Mouse (Mus musculus) urinary bladder, adult 2 months (tissue): ENCODE measurements around the gene Krt78. TPM values are rescaled to one million over a fixed set of nuclear protein-coding genes. Genes with fewer than 3 reads are reported as not detected.

Source experiments
- DNase-seq: peaks from one replicate; pipeline ENCODE4 v3.0.0; 2022; ENCODE audit warnings: low spot score
- polyA plus RNA-seq: library from polyadenylated mRNA; depleted of rRNA; stranded (reverse); fragments of >200 nt; gene quantifications from 2 replicates; pipeline ENCODE4 v1.2.3, GENCODE M21; 2012

The Krt78 gene
- polyA plus RNA-seq, 1 experiment: 2.1 TPM

DNA sequence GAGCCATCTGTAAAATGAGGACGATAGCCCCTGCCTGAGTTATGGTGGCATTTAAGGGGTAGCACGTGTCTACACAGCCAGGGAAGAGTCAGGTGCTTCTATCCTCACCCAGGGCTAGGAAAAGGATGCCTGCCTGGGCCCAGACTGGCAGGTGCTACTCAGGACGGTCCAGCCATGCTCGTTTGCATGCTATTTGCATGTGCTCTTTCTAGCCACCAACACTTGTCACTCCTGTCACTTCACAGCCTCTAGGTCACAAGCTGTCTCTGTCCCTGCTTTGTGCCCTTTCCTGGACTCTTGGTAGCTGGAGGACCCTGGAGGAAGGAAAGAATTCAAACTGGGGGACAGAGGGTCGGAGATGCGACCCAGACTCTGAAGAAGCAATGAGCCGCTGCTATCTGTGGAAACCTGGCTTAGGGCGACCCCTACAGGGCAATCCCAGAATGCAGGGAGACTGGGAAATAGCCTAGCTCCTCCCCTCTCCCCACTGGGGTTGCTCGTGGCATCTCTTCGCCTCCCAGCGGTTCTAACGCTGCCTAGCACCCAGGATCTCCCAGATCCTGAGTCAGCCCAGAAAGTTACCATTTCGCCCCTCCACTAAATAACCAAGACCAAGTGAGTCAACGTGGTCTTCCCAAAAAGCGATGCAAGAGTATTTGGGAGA is 19.5 kb upstream of the Krt78 start:
- DNase-seq: peak; percentile 98

DNA sequence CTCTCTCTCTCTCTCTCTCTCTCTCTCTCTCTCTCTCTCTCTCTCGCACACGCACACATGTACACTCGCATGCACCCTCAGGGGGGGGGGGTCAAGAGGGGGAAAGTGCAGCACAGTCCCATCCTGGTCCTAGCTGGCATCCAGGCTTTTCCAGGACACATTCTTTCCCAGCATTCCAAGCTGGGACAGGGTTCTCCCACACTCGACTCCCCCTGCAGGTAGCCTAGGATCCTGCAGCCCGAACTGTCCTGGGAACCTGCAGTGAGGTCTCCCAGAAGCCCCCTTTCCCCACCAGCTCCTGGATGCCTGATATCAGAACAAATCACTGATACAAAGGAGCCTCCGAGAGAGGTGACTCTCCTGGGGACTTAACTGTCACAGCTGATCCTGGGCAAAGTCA is 16.4 kb upstream of the Krt78 start:
- DNase-seq: no peak

DNA sequence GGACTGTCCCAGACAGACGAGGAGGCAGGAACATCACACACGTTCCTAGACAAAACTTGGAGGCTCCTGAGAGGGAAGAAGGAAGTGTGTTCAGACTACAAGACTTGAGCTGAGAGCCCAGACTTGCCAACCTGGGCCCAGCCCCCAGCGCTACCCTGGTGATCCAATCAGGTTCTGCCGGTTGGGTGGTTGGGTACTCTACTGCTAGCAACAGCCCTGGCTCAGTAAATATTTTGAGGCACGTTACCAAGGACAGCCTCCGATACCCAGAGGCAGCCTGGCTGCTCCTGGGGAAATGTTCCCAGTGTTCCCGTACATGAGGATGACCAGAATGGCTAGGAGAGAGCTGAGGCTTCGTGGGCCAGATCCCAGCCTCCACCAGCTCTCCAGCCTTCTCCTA is 12.7 kb upstream of the Krt78 start:
- DNase-seq: no peak

DNA sequence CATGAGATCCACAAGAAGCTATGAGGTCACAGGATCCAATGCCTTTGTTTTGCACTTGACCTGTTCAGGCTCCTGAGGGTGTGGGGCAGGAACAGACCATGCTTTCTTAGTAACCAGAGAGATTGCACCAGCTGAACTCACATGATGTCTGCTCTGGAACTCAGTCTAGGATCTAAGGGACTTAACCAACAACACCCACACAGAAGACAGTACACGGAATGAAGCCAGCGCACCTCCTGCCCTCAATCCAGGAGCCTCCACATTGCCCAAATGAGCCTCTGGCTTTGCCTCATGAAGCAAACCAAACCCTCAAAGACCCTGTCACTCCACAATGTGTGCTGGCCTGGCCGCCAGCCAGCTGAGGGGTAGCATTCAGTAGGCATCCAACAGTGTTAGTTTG is 4.8 kb upstream of the Krt78 start:
- DNase-seq: no peak

DNA sequence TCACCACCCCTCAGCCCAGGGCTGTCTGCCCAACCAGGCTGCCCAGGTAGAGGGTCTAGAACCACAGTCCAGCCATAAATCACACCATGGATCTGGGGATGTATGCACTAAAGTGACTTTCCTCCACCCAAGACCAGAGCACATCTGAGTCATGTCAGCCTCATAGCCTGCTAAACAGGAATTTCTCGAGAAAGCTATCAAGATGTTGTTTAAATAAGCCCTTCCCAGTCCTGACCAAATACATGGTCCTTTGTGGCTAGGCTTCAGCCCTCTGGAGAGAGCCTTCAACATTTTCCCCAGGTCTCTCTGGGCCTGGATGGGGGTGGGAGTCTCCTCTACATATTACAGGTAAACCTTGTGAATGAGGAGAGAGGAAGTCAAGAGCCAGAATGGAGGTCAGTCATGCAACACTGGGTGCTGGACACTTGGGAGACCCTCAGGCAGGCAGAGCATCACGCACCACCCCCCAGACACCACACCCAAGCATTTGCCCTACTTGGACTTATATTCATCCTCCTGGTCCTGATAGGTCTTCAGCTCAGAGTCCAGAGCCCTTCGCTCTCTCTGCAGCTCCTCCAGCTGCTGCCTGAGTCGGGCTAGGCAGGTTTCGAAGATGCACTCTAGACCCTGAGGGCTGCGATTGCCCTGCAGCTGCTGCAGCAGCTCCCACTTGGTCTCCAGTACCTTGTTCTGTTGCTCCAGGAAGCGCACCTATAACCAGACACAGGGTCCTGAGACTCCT is 1.2 kb downstream of the Krt78 start:
- no peak for DNase-seq

DNA sequence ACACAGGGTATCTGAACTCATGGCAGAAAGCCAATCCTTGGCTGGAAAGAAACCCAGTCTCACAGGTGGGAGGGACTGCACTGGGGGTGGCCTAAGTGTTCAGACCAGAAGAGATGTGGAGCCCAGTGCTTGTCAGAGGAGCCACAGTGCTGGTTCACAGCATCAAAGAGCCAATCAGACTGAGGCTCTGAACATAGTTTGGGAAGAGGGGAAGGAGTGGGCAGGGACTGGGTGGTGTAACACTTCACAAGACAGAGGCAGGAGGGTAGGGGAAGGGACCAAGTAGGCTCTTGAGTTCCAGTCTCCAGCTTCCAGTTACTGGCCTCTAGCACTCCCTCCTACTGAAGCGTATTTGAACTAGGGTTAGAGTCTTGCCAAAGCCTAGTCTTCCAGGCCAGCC is 8.7 kb downstream of the Krt78 start:
- DNase-seq: no peak

DNA sequence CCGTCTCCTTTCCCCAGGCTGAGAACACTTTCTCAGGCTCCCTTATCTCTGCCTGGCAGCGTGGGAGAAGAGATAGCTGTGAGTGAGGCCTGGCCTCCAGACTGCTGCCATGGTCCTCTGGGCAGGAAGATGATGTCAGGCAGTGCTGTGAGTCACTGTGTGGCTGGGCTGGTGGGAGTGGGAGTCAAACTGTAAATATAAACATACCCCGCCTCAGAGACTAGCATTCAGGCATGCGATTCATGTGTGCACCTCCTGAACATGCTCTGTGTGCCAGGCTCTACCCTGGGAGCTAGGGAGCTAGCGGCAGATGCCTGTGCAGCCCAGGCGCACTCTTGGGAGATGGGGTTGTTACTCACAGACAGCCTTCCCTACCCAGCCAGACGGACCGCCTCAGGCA is 12.1 kb downstream of the Krt78 start:
- peak; percentile 33 for DNase-seq

DNA sequence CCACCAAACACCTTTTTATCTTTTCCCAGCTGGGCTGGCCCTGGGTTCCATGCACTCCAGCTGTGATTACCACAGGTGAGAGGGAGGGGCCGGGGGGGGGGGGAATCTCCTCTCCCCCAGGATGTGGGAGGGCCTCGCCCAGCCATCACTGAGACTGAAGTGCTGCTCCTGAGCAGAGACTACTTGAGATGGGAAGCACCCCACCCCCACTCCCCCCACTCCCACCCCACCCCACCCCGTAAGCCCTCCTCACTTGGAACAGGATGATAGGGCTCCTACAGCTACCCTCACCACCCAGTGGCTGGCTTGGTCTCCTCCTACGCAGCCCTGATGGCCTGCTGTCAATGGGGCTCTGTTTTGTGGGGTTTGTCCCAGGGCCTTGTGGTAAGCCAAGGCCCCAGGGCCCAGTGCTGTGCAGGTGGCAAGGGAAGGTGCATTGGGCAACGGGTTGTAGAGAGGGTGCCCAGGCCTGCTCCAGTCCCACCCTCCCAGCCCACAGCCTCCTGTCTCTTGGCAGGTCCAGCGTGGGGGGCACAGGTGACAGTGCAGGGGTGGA is 13.7 kb downstream of the Krt78 start, which contains the start of gene Krt79:
TSS of gene Krt79 (minus strand) at position 51 of the 556 bp plus-strand sequence.
- no peak for DNase-seq

DNA sequence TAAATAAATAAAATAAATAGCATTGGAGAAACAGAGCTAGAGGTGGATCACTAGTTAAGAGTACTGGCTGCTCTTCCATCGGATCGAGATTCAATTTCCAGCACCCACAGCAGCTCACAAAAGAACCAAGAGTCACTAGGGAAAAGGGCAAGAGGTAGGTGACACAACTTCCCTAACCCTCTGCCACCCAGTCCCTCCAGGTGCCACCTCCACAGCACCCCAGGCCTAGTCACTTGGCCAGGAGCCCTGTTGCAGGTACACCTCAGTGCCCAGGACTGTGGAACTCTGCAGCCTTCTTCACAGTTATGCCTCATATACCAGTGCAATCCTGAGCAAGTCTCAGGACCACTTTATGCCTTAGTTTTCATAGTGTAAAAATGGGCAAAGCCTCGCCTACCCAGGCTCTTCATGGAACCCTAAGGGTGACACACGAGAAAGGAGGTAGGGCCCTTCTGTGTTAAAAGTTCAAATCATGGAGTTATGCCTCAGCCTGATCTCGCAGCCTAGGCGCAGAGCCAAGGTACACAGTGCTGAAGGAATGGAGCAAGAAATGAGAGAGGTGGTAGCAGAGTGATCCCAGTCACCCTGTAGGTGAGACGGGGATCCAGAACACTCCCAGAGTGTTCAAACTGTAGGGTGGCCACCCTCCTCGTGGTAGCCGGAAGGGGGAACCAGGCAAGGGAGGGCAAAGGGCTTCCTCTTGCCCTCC is 15.3 kb downstream of the Krt78 start:
- DNase-seq: no peak

DNA sequence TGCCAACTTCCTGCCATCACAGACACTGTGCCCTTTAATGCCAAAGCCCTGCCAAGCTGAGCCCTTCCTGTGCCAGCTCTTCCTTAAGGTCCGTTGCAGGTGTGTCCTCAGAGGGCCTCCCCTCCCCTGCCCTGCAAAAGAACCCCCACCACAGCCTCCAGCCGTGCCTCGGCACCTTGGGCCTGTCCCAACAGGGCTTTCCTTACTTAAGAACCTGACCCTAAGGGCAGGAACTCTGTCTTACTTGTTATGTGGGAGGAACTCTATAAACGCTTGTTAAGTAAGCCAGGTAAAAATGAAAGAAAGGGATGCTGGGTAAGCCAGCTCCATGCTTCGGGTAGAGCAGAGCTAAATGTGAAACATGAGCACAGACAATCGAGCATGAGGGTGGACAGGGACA is 21.1 kb downstream of the Krt78 start:
- DNase-seq: no peak

DNA sequence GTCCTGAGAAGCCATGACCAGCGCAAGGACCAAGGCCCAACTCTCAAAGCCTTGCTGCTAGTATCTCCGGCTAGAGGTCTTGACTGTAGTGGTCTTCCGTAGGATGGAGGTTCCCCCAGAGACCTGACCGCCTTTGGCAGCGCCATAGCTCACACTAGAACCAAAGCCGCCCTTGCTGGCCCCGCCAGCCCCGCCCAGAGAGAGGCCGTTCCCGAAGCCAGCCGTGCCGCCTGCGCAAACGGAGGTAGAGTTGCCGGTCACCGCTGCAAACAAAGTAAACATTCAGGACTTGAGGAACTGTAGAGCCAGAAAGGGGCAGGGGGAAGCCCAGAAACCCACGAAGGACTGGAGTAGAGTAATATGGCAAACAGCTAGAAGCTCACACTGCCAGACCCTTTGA is 24.4 kb downstream of the Krt78 start:
- peak; percentile 70 for DNase-seq

DNA sequence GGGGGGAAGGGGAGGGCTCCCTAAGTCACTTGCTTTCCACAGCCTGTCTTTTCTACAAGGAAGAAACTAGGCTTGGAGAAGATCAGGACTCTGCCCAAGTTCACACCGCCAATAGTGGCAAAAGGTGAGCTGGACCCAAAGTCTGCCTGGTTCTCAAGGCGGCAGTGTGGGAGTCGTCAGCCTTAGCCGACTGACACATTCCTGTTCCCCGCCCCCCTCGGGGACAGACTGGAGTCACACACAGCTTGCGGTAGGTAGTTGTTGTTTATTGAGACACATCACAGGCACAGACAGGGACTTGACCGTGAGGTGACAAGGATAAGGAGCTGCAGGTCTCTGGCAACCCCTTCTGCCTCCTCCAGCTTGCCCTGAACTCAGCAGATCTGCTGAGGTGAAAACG is 25.0 kb downstream of the Krt78 start:
- no peak for DNase-seq

DNA sequence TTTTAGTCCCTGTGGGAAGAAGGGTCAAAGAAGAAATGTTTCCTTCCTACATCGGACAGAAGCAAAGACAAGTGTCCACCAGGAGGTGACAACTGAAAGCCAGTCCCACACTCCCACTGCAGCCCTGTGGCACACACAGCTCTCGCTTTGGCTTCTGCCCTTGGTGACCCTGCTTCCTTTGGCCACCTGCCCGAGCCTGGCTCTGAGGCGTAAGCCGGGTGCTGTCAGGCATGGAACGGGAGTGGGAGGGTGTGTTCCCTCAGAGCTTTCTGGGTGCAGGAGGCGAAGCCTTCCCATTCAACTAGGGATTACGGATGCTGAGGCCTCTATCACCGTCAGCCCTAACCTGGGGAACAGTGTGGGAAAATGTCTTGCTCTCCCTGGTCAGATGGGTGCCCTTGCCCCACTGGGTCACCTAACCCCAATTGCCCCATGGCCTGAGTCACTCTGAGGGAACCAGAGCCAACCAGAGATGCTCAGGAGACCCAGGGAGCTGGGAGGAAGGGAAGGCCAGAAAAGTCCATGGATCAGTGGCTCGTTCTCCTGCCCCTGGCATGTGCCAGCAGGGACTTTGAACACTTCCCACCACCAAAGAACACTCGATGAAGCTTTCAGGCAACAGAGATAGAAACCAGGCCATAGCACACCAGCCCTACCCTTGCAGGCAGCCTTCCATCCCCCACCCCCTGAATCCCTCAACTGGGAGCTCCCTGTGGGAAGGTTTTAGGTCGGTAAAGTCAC is 26.6 kb downstream of the Krt78 start:
- no peak for DNase-seq

DNA sequence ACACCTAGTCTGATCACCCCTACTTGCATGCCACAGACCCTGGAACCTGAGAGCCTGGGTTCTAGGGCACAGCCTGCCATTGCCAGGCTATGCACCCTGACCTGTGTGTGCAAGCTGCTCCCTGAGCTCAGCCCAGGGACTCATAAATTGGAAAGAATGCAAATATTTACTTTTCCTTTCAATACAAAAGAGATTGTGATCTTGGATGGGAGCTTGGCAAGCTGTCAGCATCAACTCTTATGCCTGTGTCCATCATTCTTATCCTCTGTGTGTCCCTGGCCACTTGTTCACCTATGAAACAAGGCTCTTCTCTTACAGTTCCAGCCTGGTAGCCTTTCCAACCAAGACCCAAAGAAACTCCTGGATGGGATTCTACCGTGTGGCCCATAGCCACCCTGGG is 29.0 kb downstream of the Krt78 start:
- DNase-seq: no peak

DNA sequence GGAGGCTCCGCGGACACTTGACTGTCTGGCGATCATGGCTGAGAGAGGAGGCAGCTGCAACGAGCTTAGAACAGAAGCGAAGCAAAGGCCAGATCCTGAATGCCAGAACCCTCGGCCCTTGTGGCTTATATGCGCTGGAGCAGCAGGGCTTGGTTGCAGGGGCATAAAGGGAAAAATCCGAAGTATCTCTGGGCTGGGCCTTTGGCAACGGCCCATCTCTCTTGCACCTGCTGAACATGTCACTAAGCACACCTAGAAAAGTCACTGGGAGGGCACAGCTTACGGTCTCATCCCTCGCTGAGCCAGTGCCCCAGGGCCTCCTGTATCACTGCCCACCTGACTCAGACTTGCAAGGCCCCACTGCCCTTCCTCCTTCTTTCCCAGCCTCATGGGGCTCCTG is 29.5 kb downstream of the Krt78 start, which contains the start of gene Krt4:
TSS of gene Krt4 (minus strand) at position 101 of the 400 bp plus-strand sequence.
- DNase-seq: no peak

DNA sequence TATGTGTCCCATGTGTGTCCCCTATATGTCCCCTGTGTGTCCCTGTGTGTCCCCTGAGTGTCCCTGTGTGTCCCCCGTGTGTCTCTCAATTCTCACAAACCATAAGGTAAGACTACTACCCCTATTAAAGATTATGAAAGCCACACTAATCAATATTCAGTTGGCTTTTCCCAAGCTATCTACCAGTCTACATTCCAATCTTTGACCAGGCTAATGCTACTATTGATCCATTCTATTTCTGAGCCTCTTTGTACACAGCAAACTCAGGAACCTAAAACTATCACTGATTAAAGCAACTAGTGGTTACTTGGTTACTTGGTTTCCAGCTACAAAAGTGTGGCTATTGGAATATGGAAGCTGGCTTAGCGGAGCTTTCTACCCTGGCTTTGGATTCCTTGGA is 31.8 kb downstream of the Krt78 start:
- DNase-seq: no peak

DNA sequence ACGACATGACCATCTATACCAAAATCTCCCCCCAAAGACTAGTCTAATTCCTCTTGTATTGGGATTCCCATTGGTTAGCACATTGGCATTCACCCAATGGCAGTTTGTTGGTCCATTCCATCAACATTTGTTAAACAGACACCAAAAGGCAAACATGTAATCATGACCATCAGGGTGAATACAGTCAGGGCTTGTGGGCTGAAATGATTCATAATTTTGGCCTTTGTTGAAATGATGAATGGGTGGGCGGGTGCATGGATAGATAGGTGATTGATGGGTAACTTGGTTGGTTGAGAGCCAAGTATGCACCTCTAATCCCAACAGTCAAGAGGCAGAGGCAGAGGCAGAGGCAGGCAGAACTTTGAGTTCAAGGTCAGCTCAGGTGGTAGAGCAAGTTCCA is 38.0 kb downstream of the Krt78 start:
- no peak for DNase-seq

DNA sequence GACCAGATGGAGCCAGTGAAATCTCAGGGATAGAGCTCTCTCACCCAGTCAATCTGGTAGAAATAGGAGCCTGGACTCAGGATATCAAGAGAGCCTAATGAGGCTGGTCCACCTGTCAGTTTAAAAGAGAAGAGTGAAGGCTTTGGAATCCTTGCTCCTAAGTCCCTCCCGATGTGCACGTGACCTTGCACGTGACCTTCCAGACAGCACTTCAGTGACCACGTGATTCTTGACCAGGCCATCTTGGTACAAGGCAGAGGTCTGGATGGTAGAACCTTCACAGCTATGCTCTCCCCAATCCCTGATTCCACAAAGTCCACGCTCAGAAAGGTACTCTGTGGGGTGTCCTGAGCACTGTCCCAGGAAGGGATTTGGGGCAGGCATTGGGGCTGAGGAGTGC is 49.2 kb downstream of the Krt78 start:
- no peak for DNase-seq

DNA sequence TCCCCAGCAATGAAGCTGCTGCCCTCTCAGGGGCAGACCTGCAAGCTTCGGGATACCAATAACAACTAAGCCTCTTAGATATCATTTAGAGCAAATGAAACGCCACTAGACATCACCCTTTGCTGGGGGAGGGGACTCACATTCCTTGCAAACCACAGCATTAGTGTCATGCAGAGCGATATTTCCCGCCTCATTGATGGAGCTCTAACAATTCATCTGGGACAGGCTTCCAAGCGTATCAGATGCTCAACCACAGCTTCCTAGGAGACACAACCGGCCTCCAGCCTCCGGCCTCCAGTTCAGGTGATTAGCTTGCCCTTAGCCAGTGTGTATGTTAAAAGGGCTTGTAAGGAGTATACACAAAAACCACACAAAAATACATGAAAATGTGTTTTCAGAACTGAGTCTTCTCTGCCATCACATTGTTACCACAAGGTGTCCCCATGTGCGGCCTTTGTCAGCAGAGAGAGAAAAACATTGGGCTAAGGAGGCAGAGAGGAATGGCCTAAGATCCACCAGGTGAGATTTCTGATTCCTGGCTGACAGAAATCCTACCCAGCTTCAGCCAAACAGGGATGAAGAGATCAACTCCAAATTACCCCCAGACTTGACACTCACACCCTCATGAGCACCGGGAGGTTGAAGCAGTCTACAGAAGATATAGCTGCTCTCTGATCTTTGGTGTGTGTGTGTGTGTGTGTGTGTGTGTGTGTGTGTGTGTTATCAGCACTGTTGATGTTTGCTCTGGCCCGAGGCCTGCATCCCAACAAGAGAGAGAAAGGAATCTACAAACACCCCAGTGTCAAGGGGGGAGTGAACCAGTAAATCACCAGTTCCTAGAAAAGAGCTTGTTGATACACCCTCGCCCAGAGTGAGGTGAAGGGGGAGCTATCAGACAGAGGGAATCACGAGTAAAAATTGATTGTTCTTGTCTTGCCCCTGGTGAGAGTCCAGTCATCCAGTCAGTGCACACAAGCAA is 51.6 kb downstream of the Krt78 start:
- no peak for DNase-seq
